Comparison of ENCODE assay signal across 17 mouse cellular contexts in the genomic region with DNA sequence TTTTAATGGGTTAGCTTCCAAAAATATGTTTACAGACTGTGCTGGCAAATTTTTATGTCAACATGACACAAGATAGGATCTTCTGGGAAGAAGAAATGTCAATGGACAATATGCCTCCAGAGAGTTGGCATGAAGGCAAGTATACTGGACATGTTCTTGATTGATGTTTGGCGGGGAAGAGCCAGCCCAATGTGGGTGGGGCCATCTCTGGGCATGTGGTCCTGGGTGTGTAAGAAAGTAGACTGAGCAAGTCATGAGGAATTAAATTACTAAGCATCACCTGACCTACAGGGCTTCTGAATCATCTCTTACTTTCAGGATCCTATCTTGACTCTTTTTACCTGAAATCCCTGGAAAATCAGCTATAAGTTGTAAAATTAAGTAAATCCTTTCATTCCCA.
"Had no signal": no experiment of that assay in that cellular context is flagged by ENCODE, and none has a peak within 500 bp of the region (broad histone marks: within the 10 kb centered on the region; RNA-seq: fewer than 3 reads in every experiment).

No protein-coding gene starts in this region.

- H3K27ac ChIP-seq: lung, embryonic 15.5 days; macrophage; midbrain, embryonic 13.5 days; midbrain, embryonic 15.5 days; neural tube, embryonic 12.5 days; stomach, embryonic 15.5 days; stomach, postnatal 0 days had no signal

- H3K4me3 ChIP-seq: lung, embryonic 15.5 days; megakaryocyte, embryonic 14.5 days; midbrain, embryonic 13.5 days; midbrain, embryonic 15.5 days; neural tube, embryonic 12.5 days; stomach, embryonic 15.5 days had no signal

- H3K4me2 ChIP-seq: lung, embryonic 15.5 days; midbrain, embryonic 13.5 days; midbrain, embryonic 15.5 days; neural tube, embryonic 12.5 days; stomach, embryonic 15.5 days had no signal

- H3K4me1 ChIP-seq: lung, embryonic 15.5 days; megakaryocyte, embryonic 14.5 days; midbrain, embryonic 13.5 days; midbrain, embryonic 15.5 days; neural tube, embryonic 12.5 days; stomach, embryonic 15.5 days had no signal

- H3K9ac ChIP-seq: liver, postnatal 0 days; lung, embryonic 15.5 days; midbrain, embryonic 13.5 days; midbrain, embryonic 15.5 days; neural tube, embryonic 12.5 days; stomach, embryonic 15.5 days had no signal

- H3K27me3 ChIP-seq: lung, embryonic 15.5 days; megakaryocyte, embryonic 14.5 days; neural tube, embryonic 12.5 days; stomach, embryonic 15.5 days had no signal

- H3K36me3 ChIP-seq: lung, embryonic 15.5 days; midbrain, embryonic 13.5 days; midbrain, embryonic 15.5 days; neural tube, embryonic 12.5 days; stomach, embryonic 15.5 days had no signal

- ATAC-seq: liver, postnatal 0 days; lung, postnatal 0 days; midbrain, embryonic 13.5 days; midbrain, embryonic 15.5 days had no signal

- DNase-seq: liver, postnatal 0 days; lung, adult 2 months; lung, postnatal 14 days; lung, postnatal 36 days; right cerebral cortex, postnatal 14 days; thymus, adult 2 months; thymus, postnatal 25 days; thymus, postnatal 4 days had no signal

- H3K9me3 ChIP-seq: lung, embryonic 15.5 days; megakaryocyte, embryonic 14.5 days; midbrain, embryonic 13.5 days; midbrain, embryonic 15.5 days; neural tube, embryonic 12.5 days; stomach, embryonic 15.5 days had no signal
